ENCODE assay signal across 8 mouse cellular contexts in genomic region chr2:164405060-164405459, GRCm38 (mm10). TPM values are rescaled to one million over a fixed set of nuclear protein-coding genes. Genes with fewer than 3 reads are reported as not detected.
DNase-seq lines count a peak whose midpoint lies in the region; ATAC-seq and TF ChIP-seq lines count a peak whose summit lies in the region.

Matn4 (minus strand) TSS chr2:164405160.

- peak within 1 kb of the TSS; percentile 47 for H3K4me3 ChIP-seq in heart, embryonic 12.5 days
- H3K4me3 ChIP-seq in E14TG2a.4 (replicated peaks; ENCODE audit: low read length): peak within 1 kb of the TSS; percentile 66
- peak within 1 kb of the TSS; percentile 46 for H3K4me3 ChIP-seq in hindbrain, embryonic 10.5 days
- peak within 1 kb of the TSS; percentile 21; the same call in 1 of the 2 replicates for H3K4me3 ChIP-seq in liver, embryonic 12.5 days

- peaks cover 42% of the 10 kb centered on the region for H3K4me1 ChIP-seq in heart, embryonic 12.5 days (replicated peaks)
- peaks cover 42% of the 10 kb centered on the region for H3K4me1 ChIP-seq in E14TG2a.4 (replicated peaks; ENCODE audit: low read depth, low read length)
- peaks cover 31% of the 10 kb centered on the region for H3K4me1 ChIP-seq in hindbrain, embryonic 10.5 days (replicated peaks)
- H3K4me1 ChIP-seq in liver, embryonic 12.5 days: no peaks in the 10 kb centered on the region

- TF ChIP-seq CTCF in E14TG2a.4 (conservative IDR thresholded peaks at IDR 0.05; ENCODE audit: low read length): no peak

- DNase-seq in heart, adult 18-20 months: no peak
- no peak for DNase-seq in hindbrain, embryonic 10.5 days (ENCODE audit: low spot score)
- DNase-seq in adrenal gland, adult 8-10 months: no peak
- no peak for DNase-seq in urinary bladder, postnatal 10 days (ENCODE audit: low spot score)
- DNase-seq in thymus, postnatal 10 days (ENCODE audit: low spot score in 2 of 2): no peak

- WGBS in heart, embryonic 12.5 days: 10% methylated on average over 9 of the region's 9 CpGs
- WGBS in hindbrain, embryonic 10.5 days: 9% methylated on average over 9 of the region's 9 CpGs
- 7% methylated on average over 9 of the region's 9 CpGs for WGBS in liver, embryonic 12.5 days (ENCODE audit: insufficient replicate concordance)

- H3K9ac ChIP-seq in heart, embryonic 12.5 days: peak within 1 kb of the TSS; percentile 56
- no peak within 1 kb of the TSS for H3K9ac ChIP-seq in liver, embryonic 12.5 days

- H3K4me2 ChIP-seq in heart, embryonic 12.5 days: peak within 1 kb of the TSS; percentile 79
- peak within 1 kb of the TSS; percentile 44 for H3K4me2 ChIP-seq in liver, embryonic 12.5 days

- no peaks in the 10 kb centered on the region for H3K36me3 ChIP-seq in heart, embryonic 12.5 days
- no peaks in the 10 kb centered on the region for H3K36me3 ChIP-seq in E14TG2a.4 (ENCODE audit: insufficient read depth, low read length)
- H3K36me3 ChIP-seq in hindbrain, embryonic 10.5 days: no peaks in the 10 kb centered on the region
- no peaks in the 10 kb centered on the region for H3K36me3 ChIP-seq in liver, embryonic 12.5 days

- no peak for ATAC-seq in heart, embryonic 12.5 days (ENCODE audit: insufficient number of reproducible peaks, low FRiP score)
- no peak for ATAC-seq in liver, embryonic 12.5 days

- no peak within 1 kb of the TSS for H3K27ac ChIP-seq in heart, embryonic 12.5 days (ENCODE audit: poor library complexity, severe bottlenecking)
- H3K27ac ChIP-seq in hindbrain, embryonic 10.5 days: peak within 1 kb of the TSS; percentile 30; the same call in 1 of the 2 replicates
- H3K27ac ChIP-seq in liver, embryonic 12.5 days: no peak within 1 kb of the TSS

- H3K9me3 ChIP-seq in heart, embryonic 12.5 days (replicated peaks): no peaks in the 10 kb centered on the region
- H3K9me3 ChIP-seq in E14TG2a.4 (ENCODE audit: low read length): no peaks in the 10 kb centered on the region
- no peaks in the 10 kb centered on the region for H3K9me3 ChIP-seq in hindbrain, embryonic 10.5 days
- no peaks in the 10 kb centered on the region for H3K9me3 ChIP-seq in liver, embryonic 12.5 days (replicated peaks)

- peaks cover 95% of the 10 kb centered on the region for H3K27me3 ChIP-seq in heart, embryonic 12.5 days (replicated peaks)
- H3K27me3 ChIP-seq in E14TG2a.4 (ENCODE audit: insufficient read depth, low read length): peaks cover 98% of the 10 kb centered on the region
- peaks cover 100% of the 10 kb centered on the region for H3K27me3 ChIP-seq in hindbrain, embryonic 10.5 days (ENCODE audit: insufficient read depth, poor library complexity, severe bottlenecking)
- peaks cover 99% of the 10 kb centered on the region for H3K27me3 ChIP-seq in liver, embryonic 12.5 days (replicated peaks)

RNA-seq across cellular contexts. Expression of gene Matn4, which starts in this region (rescaled TPM):
- 6.2 and 6.4 TPM in 2 replicates for polyA plus RNA-seq in heart, embryonic 12.5 days (2016; fragmentation: Nextera tagmentation; extraction: Ambion mirVana)
- under 1 TPM; 0.36 to 0.45 TPM for total RNA-seq in heart, adult 18-20 months (2021)
- polyA plus RNA-seq in hindbrain, embryonic 10.5 days (2016; fragmentation: Nextera tagmentation; extraction: Ambion mirVana): 0.35 and 0.72 TPM in 2 replicates
- 0.28 and 0.41 TPM in 2 replicates for polyA plus RNA-seq in liver, embryonic 12.5 days (2016; fragmentation: Nextera tagmentation; extraction: Ambion mirVana)
- under 1 TPM; 0.38 to 0.81 (median 0.67) TPM for total RNA-seq in adrenal gland, adult 8-10 months (2022)
